Mouse (Mus musculus) CH12.LX (cell line): ENCODE measurements around the gene Pitpnm3. TPM values are rescaled to one million over a fixed set of nuclear protein-coding genes. Genes with fewer than 3 reads are reported as not detected.

ENCODE experiments used
- DNase-seq: peaks from one replicate; pipeline ENCODE4 v3.0.0-alpha.2; 2013; ENCODE audit errors: extremely low read depth
- H3K27ac ChIP-seq: 2 replicates; pipeline ENCODE4 v1.5.1; 2012; ENCODE audit warnings: low read depth, mild to moderate bottlenecking, control low read depth, moderate library complexity; ENCODE audit not compliant: insufficient read depth
- H3K27me3 ChIP-seq: replicated peaks from 2 replicates; pipeline ENCODE3; 2012; ENCODE audit warnings: inconsistent platforms
- H3K36me3 ChIP-seq, 2 experiments: replicated peaks in 1 of 2; 2 replicates each; pipeline versions ENCODE3 to v1.6.1; 2012; ENCODE audit warnings: inconsistent platforms in 1 of 2, low read length in 1 of 2, mild to moderate bottlenecking in 1 of 2, mixed read lengths in 1 of 2, moderate library complexity in 1 of 2; ENCODE audit not compliant: control insufficient read depth in 1 of 2, insufficient read depth in 1 of 2
- H3K4me1 ChIP-seq, 2 experiments: 2 replicates each; pipeline ENCODE4 v1.6.1; 2012; ENCODE audit warnings: inconsistent platforms in 1 of 2, moderate library complexity in 1 of 2; ENCODE audit not compliant: insufficient read depth in 2 of 2, control insufficient read depth in 1 of 2
- H3K4me2 ChIP-seq: 2 replicates; pipeline ENCODE4 v1.6.1; 2012; ENCODE audit warnings: low read depth, mild to moderate bottlenecking, control low read depth; ENCODE audit not compliant: poor library complexity, insufficient read depth, severe bottlenecking
- H3K4me3 ChIP-seq, 3 experiments: fragments of 150-350 bp in 1 of 3; sonication (generic) in 1 of 3; replicated peaks in 1 of 3; 2 replicates each; pipeline versions ENCODE3 to v1.5.1; 2011 to 2012; ENCODE audit warnings: low read depth in 2 of 3, low read length in 2 of 3, mild to moderate bottlenecking in 2 of 3, moderate library complexity in 2 of 3, control low read depth in 1 of 3, improper control_type of control experiment in 1 of 3, inconsistent platforms in 1 of 3, mixed read lengths in 1 of 3; ENCODE audit not compliant: poor library complexity in 1 of 3
- H3K79me2 ChIP-seq: replicated peaks from 2 replicates; pipeline ENCODE4 v1.6.1; 2012; ENCODE audit warnings: mild to moderate bottlenecking, moderate library complexity; ENCODE audit not compliant: control insufficient read depth, poor library complexity, insufficient read depth, severe bottlenecking; ENCODE audit errors: extremely low read depth
- H3K9ac ChIP-seq: 2 replicates; pipeline ENCODE4 v1.6.1; 2012; ENCODE audit warnings: low read depth, mild to moderate bottlenecking, control low read depth, moderate library complexity; ENCODE audit not compliant: insufficient read depth
- H3K9me3 ChIP-seq: replicated peaks from 2 replicates; pipeline ENCODE3; 2012; ENCODE audit warnings: low read length, inconsistent platforms, mixed read lengths
- BHLHE40 ChIP-seq: IDR thresholded peaks from 2 replicates; pipeline ENCODE4 v1.6.1; 2011; ENCODE audit warnings: mild to moderate bottlenecking, low read depth, low read length, improper control_type of control experiment
- CHD2 ChIP-seq: IDR thresholded peaks from 2 replicates; pipeline ENCODE4 v1.6.1; 2011; ENCODE audit warnings: low read length, improper control_type of control experiment
- CTCF ChIP-seq, 2 experiments: IDR thresholded peaks in 1 of 2; conservative IDR thresholded peaks in 1 of 2; 2 replicates each; pipeline ENCODE4 v1.5.1; 2011 to 2012; ENCODE audit warnings: low read depth in 2 of 2, low read length in 2 of 2, improper control_type of control experiment in 1 of 2, inconsistent platforms in 1 of 2, mild to moderate bottlenecking in 1 of 2, moderate library complexity in 1 of 2
- ELF1 ChIP-seq: IDR thresholded peaks from 2 replicates; pipeline ENCODE4 v1.6.1; 2014; ENCODE audit warnings: low read depth, mild to moderate bottlenecking, inconsistent platforms, low read length, improper control_type of control experiment
- IRF4 ChIP-seq: IDR thresholded peaks from 2 replicates; pipeline ENCODE4 v1.6.1; 2014; ENCODE audit warnings: low read depth, mild to moderate bottlenecking, inconsistent platforms, low read length, improper control_type of control experiment
- JUND ChIP-seq: conservative IDR thresholded peaks from 2 replicates; pipeline ENCODE4 v1.6.1; 2011; ENCODE audit warnings: low read depth, low read length, improper control_type of control experiment
- MAFK ChIP-seq: IDR thresholded peaks from 2 replicates; pipeline ENCODE4 v1.6.1; 2011; ENCODE audit warnings: low read length, improper control_type of control experiment; ENCODE audit not compliant: insufficient replicate concordance
- MAX ChIP-seq: IDR thresholded peaks from 2 replicates; pipeline ENCODE4 v1.6.1; 2011; ENCODE audit warnings: low read length, improper control_type of control experiment
- MAZ ChIP-seq: IDR thresholded peaks from 2 replicates; pipeline ENCODE4 v1.6.1; 2012; ENCODE audit warnings: low read depth, mild to moderate bottlenecking, inconsistent platforms, low read length, improper control_type of control experiment, moderate library complexity
- POLR2A ChIP-seq: IDR thresholded peaks from 2 replicates; pipeline ENCODE4 v1.6.1; 2011; ENCODE audit warnings: low read depth, mild to moderate bottlenecking, improper control_type of control experiment, low read length
- RAD21 ChIP-seq: IDR thresholded peaks from 2 replicates; pipeline ENCODE4 v1.6.1; 2011; ENCODE audit warnings: low read depth, mild to moderate bottlenecking, low read length, improper control_type of control experiment, moderate library complexity
- RCOR1 ChIP-seq: conservative IDR thresholded peaks from 2 replicates; pipeline ENCODE4 v1.6.1; 2012; ENCODE audit warnings: low read depth, mild to moderate bottlenecking, inconsistent platforms, low read length, improper control_type of control experiment
- SIN3A ChIP-seq: IDR thresholded peaks from 2 replicates; pipeline ENCODE4 v1.6.1; 2012; ENCODE audit warnings: low read length, improper control_type of control experiment, inconsistent platforms
- SMC3 ChIP-seq: IDR thresholded peaks from 2 replicates; pipeline ENCODE4 v1.6.1; 2011; ENCODE audit warnings: low read depth, low read length, improper control_type of control experiment
- TBP ChIP-seq: conservative IDR thresholded peaks from 2 replicates; pipeline ENCODE4 v1.6.1; 2011; ENCODE audit warnings: low read depth, low read length, improper control_type of control experiment
- USF1 ChIP-seq: IDR thresholded peaks from 2 replicates; pipeline ENCODE4 v1.6.1; 2014; ENCODE audit warnings: low read depth, mild to moderate bottlenecking, inconsistent platforms, low read length, improper control_type of control experiment
- ZC3H11A ChIP-seq: IDR thresholded peaks from 2 replicates; pipeline ENCODE4 v1.6.1; 2012; ENCODE audit warnings: low read depth, mild to moderate bottlenecking, inconsistent platforms, low read length, improper control_type of control experiment
- ZKSCAN1 ChIP-seq: IDR thresholded peaks from 2 replicates; pipeline ENCODE4 v1.6.1; 2012; ENCODE audit warnings: low read depth, inconsistent platforms, low read length, improper control_type of control experiment, borderline replicate concordance
- ZMIZ1 ChIP-seq: IDR thresholded peaks from 2 replicates; pipeline ENCODE4 v1.6.1; 2012; ENCODE audit warnings: low read depth, mild to moderate bottlenecking, inconsistent platforms, low read length, improper control_type of control experiment
- dilution Hi-C: fragments of 300-500 bp; cut with MboI; formaldehyde crosslinking; loops from 2 replicates; pipeline ENCODE4 v1.14.3; 2020; ENCODE audit warnings: low sequenced_read_pairs; ENCODE audit not compliant: extremely low pct_unique_long_range_greater_than_20kb, extremely low pct_ligation_motif_present
- in situ Hi-C: fragments of 300-500 bp; cut with MboI; formaldehyde crosslinking; loops from 3 replicates; pipeline ENCODE4 v1.14.3; 2019; ENCODE audit warnings: low sequenced_read_pairs, low pct_ligation_motif_present, low pct_unique_long_range_greater_than_20kb, mixed read lengths
- polyA plus RNA-seq: library from polyadenylated mRNA; unstranded; fragments of >175 nt; gene quantifications from 2 replicates; pipeline ENCODE4 v1.2.1, GENCODE M21; 2012; ENCODE audit warnings: low read depth; ENCODE audit not compliant: insufficient read length
- total RNA-seq, 2 experiments: library from RNA; depleted of rRNA; stranded (reverse); fragments of 300-350 nt in 1 of 2; fragments of >200 nt in 1 of 2; gene quantifications; 2 replicates each; pipeline ENCODE4 v1.2.3; 2012 to 2014

Pitpnm3 gene
- total and polyA plus RNA-seq, 3 experiments: 0.08 to 0.59 (median 0.31) TPM

DNA sequence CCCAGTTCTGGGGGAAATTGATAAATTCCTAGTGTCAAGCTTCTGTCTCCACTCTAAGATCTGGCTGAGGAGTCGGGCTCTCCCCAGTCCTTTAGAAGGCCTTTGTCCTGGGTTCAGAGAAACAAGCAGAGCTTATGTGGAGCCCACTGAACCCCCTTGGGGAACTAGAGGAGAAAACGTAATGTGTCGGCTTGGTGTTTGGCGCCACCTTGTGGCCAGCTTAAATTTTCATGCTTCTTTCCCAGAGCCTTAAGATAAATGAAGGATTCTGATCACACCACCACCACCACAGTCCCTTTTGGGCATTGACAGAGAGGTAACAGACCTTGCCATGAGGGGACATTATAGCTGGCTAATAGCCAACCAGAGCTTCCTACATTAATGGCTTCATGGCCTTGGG lies 97.6 kb downstream of the Pitpnm3 start:
- no peak overlapping the region for H3K27ac ChIP-seq
- H3K27me3 ChIP-seq: peaks cover 16% of the 10 kb centered on the region
- H3K79me2 ChIP-seq: no peaks in the 10 kb centered on the region
- dilution Hi-C loops: no loop called here
- TF ChIP-seq ZKSCAN1: no peak
- peak; percentile 60 for TF ChIP-seq ZC3H11A
- no peak for TF ChIP-seq ELF1
- TF ChIP-seq CHD2: no peak
- TF ChIP-seq BHLHE40: no peak
- TF ChIP-seq USF1: no peak
- TF ChIP-seq SMC3: peak; percentile 83
- no peak for TF ChIP-seq JUND
- TF ChIP-seq CTCF (conservative IDR thresholded peaks at IDR 0.05 in 1 of 2, IDR thresholded peaks at IDR 0.05 in 1 of 2; ENCODE audit: low read depth in 2 of 2, low read length in 2 of 2): peak; percentile 87 to 95
- no peak for TF ChIP-seq MAX
- TF ChIP-seq SIN3A: no peak
- TF ChIP-seq RAD21: peak; percentile 99
- in situ Hi-C loops: loop anchor here (5.0 to 25.0 kb wide), 2 partner anchors 476 to 701 kb away; no protein-coding TSS in a partner anchor
- no peak overlapping the region for H3K4me3 ChIP-seq
- no peak overlapping the region for H3K4me2 ChIP-seq
- no peak overlapping the region for H3K9ac ChIP-seq
- peak; percentile 84 for DNase-seq
- peaks cover 11 to 25% of the 10 kb centered on the region in 2 experiments for H3K4me1 ChIP-seq
- H3K9me3 ChIP-seq: no peaks in the 10 kb centered on the region
- H3K36me3 ChIP-seq: no peaks in the 10 kb centered on the region

DNA sequence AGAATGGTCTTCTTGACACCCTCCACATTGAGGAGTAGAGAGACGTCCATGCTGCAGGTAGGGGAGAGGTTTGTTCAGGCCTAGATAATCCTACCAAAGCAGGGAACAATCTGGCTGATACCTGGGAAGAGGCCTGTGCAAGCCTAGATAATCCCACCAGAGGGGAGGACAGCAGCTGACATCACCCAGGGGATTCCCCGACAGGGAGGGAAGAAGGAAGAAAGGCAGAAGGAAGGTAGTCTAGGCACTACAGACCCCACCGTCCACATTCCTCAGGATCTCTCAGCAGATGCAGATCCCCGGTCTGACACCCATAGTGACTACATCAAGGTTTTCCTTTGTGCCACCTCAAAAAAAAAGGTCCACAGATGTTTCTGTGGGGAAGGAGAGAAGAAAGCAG lies 98.2 kb downstream of the Pitpnm3 start, which contains the start of gene Aipl1:
Gene Aipl1, minus strand, starts transcription at position 101 of the 400 bp plus-strand sequence.
- Histone ChIP-seq H3K9ac (no peak within 1 kb of the TSS), H3K36me3 (no peaks in the 10 kb centered on the region), H3K27ac (no peak within 1 kb of the TSS), H3K4me3 (no peak within 1 kb of the TSS), H3K27me3 (peaks cover 16% of the 10 kb centered on the region), H3K9me3 (no peaks in the 10 kb centered on the region), H3K4me2 (no peak within 1 kb of the TSS), H3K4me1 (peaks cover 7 to 20% of the 10 kb centered on the region in 2 experiments), H3K79me2 (no peaks in the 10 kb centered on the region)
- no peak for TF ChIP-seq MAFK
- TF ChIP-seq TBP: no peak
- no peak for TF ChIP-seq SIN3A
- TF ChIP-seq ZKSCAN1: no peak
- no peak for TF ChIP-seq IRF4
- no peak for TF ChIP-seq ZMIZ1
- no peak for TF ChIP-seq USF1
- no peak for TF ChIP-seq POLR2A
- TF ChIP-seq MAZ: no peak
- TF ChIP-seq SMC3: no peak
- TF ChIP-seq RCOR1: no peak
- in situ Hi-C loops: loop anchor here (5.0 to 25.0 kb wide), 2 partner anchors 475 to 700 kb away; no protein-coding TSS in a partner anchor
- no peak for DNase-seq
- dilution Hi-C loops: no loop called here
